Mouse (Mus musculus) spleen, adult 18-20 months (tissue): ENCODE results near the gene Cyp2w1.
A peak's percentile ranks its signal among the peaks of the same experiment; 100 is the strongest.

ENCODE experiments used
- DNase-seq, 2 experiments: peaks; one replicate each; pipeline ENCODE4 v3.0.0; 2022; ENCODE audit warnings: mixed read lengths in 2 of 2

Cyp2w1 gene

DNA sequence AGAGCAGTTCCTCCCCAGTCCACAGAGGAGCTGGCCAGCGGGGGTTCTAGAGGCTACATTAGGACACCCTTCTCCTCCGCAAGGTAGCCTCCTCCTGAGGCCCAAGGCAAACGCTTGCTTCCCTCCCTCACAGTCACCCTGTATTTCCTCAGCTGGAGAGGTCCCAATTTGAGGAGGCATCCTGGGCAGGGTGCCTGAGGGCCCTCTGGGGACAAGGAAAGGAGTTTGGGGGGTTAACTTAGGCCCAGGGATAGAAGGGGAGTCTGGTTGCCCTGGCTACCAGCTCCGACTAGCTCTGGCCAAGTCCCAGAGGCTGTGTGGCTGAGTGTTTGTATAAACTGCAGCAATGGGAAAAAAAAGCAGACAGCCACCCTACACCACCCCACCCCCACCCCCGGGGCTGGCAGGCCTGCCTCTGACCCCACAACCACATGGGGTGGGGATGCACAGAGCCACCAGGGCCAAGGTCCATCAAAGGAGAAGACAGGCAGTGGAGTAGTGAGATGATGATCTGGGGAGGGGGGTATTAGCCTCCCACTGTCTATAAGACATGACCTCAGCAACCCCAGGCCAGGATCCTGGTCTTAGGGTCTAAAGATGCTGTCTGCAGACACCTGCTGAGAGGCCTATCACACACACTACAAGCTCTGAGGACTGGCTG, 12.6 kb downstream of the Cyp2w1 start:
- no peak for DNase-seq

DNA sequence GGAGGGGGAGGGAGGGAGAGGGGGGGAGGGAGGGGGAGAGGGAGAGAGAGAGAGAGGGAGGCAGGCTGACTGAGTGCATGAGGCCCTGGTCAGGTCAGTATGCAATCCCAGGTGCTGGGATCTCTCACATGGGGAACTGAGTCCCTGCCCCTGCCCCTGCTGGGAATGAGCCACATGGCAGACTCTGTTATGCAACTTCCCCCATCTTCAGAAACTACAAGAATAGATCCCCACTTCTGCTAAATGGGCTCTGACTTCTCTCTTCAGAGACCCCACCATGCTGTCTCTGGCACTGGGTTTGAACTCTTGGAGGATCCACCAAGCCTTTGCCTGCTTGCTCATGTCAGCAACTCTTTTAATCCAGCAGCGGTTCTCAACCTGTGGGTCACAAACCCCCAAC, 13.4 kb downstream of the Cyp2w1 start:
- DNase-seq, result no peak

DNA sequence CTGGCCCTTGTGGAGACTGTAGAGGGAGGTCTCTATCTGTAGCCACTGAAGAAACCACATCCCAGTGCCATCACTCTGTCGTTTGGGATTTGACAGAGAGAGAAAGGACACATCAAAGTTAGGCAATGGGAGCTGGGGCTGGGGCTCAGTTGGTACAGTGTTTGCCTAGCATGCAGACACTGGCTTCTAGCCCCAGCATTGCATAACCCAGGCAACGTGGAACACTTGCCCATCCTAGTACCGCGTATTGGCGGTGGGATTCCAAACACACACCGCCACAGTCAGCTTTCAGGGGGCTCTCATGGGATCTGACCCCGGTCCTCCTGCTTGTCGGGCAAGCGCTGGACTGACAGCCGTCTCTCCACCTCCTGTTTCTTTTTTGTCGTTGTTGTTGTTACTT, 14.1 kb downstream of the Cyp2w1 start:
- DNase-seq, result no peak

DNA sequence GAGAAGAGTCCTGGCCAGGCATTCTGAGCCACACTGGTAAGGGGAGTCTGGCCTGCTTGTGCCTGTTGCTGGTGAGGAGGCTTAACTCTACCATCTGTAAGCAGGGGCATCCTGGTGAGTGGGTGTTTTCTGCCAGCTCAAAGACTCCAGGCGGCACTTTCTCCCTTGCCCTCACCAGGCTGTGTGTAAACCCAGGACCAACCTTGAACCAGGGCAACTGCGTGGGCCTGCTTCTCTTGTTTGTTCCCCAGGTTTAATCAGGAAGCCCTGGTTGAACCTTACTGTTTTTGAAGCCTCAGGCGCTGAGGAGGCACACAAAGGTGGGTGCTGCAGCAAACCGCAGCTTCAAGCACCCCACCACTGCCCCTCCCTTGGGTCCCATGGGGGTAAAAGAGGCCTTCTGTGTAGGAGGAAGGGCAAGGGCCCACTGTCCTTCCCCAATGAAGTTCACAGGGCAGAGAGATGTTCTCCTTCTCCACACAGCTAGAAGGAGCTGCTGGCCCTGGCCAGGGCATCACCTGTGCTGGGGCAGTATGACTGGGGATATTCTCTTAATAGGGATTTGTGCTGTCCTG, 15.6 kb downstream of the Cyp2w1 start:
- peak; percentile 70 to 75 for DNase-seq

DNA sequence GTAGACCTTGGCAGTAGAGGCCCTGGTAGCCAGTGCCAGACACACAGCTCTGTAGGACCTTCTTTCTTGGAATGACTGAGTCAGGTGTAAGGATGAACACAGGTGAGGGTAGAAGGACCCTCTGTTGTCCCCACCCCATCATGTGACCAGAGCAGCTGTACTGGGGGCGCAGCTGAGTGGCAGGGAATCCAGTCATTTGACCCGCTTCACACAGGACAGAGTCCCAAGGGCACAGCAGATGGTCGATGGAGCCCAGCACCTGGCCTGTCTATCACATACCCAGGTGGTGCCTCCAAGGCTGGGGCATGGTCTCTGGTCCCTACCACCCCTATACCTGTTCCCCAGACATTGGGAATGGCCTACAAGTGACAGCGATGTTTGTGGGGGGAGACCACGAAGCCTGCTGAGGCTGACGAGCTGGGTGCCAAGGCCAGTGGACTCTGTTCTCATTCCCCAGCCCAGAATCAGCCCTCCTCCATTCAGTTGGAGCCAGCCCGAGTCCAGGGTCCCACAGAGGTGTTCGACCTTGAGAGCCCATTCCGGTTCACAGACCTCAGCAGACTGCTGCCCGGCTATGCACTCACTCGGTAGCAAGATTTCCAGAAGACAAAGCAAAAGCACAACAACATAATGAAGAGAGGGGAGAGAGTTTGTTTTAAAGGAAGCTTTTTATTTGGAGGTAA, 16.4 kb downstream of the Cyp2w1 start:
- DNase-seq, result no peak

DNA sequence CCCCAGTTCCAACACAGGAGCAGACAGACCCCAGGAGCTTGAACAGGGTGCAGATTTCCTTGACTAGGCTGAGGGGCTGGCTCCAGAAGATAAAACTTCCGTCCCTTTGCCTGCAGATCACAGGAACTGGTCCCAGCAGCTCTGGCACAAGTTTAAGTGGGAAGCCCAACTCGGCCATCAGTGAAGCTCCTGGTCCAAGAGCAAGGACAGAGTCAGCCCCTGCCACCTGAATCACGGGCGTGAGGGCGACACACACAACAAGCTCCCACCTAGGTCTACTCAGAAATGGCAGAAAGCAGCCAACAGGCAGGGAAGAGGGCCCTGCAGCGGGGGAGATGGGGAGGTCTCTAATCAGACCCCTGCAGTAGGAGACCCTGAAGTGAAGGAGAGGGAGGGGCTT, 17.9 kb downstream of the Cyp2w1 start:
- no peak for DNase-seq

DNA sequence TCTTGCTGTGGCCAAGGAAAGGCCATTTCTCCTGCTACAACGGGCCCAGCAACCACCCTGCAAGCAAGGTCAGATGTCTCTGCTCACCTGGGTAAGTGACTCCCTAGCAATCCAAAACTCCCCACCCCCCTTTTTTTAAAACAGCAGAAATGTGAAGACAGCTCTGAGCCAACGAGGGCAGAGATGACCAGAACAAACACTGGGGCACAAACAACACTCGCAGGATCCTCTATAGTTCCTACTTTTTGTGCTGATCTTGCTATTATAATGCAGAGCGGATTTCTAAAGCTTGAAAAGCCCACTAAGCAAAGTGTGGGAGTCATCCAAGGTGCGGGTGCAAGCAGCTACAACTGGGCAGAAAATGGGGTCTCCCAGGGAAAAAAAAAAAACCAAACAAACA, 18.7 kb downstream of the Cyp2w1 start:
- DNase-seq, result no peak

DNA sequence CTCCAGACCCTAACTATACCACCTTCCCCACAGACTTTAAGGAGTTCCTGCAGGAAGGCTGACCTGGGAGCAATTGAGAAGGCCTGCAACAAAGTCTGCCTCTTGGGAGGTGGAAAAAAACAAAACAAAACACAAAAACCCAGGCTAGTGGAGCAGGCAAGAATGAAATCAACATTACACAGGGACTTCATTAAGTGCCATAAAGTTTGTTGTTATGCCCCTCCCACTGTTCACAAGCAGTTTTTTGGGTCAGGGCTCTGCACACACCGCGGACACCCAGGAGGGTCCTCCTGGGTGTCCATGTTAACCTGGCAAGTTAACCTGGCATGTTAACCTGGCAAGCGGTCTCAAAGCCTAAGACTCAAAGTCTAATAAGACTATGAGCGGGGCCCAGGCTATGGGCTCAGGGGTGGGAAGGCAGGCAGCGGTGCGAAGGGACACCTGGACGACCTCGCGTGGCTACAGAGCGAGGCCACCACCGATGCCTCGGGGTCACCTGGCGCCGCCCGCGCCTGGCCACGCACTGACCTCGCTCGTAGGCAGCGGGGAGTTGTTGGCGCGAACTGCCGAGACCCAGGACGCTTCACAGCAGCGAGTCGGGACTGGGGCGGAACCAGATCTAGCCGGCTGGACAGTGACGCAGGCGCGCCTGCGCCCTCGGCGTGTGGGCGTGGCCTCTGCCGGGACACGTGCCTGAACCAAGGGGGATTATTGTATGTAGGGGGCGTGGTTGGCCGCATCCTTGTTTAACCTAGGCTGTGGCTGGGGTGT, 19.4 kb downstream of the Cyp2w1 start:
- peak; percentile 86 to 94 for DNase-seq

DNA sequence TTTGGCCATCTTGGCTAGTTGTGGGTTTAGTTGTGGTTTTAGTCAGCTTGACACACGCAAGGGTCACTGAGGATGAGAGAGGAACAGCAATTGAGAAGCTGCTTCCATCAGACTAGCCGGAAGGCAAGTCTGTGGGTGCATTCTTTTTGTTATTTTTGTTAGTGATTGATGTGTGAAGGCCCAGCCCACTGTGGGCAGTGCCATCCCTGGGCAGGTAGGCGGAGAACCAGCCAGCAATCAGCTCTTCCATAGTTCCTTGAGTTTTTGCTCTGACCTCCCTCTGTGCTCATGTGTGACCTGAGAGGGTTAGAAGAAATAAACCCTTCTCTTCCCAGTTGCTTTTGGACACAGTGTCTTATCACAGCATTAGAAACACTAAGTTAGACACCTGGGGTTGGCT, 20.7 kb downstream of the Cyp2w1 start:
- no peak for DNase-seq

DNA sequence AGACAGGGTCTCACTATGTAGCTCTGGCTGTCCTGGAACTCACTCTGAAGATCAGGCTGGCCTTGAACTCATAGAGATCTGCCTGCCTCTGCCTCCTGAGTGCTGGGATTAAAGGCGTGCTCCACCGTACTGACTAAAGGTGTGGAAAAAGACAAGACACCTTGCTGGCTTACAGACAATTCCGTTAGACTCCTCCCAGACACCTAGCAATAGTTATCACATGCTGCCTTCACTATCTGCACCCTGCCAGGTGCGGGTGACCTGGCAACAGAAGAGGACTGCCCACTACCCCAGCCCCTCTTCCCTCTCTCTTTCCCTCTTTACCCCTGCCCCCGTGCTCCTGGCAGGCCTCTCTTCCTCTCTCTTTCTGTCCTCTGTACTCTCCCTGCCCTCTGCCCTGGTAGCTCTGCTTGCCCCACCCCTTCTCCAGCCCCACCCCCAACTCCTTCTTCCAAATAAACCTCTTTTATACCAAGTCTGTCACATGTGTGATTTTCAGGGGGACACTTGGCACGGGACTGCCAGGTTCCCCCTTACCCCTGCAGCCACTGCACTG, 21.6 kb downstream of the Cyp2w1 start:
- no peak for DNase-seq

DNA sequence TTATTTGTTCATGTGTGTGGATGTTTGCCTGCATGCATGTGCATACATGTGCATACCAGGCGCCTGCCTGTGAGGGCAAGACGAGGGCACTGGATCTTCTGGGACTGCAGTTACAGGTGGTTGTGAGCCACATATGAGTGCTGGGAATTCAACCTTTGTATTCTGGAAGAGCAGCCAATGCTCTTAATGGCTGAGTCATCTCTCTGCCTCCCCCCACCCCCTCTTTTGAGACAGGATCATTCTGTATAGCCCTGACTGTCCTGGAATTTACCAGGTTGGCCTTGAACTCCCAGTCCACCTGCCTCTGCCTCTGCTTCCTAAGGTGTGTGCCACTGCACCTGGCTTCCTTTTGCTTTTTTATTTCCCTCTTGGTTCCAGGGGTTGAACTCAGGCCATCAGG, 22.4 kb downstream of the Cyp2w1 start:
- no peak for DNase-seq

DNA sequence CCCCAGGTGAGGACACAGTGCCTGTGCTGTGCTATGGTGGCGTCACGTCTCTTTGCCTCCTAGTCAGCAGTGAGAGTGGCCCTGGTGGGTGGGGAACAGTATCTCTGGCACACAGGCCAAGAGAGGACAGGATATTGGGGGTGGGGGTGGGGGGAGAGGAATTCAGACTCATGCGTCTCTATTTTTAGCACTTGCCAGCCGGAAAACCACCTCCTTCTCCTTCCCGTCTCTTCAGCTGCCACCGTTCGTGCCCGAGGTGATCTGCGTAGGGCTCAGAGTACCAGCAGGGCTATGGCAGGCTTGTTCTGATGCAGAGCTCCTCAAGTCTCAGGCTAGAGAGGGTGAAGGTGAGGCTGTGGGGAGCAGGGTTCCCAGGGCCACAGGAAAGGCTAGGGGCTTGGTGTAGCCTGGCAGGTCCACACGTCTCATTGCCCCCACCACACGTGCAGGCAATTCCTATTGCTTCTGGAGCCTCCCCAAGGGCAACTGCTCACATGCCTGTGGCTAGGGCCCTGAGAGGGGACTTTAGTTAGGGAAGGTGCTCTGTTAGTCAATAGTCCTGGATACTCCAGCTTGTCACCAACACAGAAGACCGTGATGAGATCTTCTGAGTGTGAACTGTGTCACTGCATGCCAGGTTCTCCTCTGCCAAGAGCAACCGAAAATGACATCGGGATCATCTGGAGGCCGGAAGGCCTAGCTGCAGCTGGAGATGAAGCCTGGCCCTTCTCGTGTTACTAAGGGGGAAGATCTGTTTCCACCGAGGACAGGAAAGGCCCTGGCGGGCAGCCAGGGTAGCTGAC, 25.3 kb downstream of the Cyp2w1 start, which contains the start of gene Gpr146:
Gene Gpr146 (plus strand): TSS at position 230 of the 803 bp plus-strand sequence.
- DNase-seq, result peak; percentile 50 to 61

DNA sequence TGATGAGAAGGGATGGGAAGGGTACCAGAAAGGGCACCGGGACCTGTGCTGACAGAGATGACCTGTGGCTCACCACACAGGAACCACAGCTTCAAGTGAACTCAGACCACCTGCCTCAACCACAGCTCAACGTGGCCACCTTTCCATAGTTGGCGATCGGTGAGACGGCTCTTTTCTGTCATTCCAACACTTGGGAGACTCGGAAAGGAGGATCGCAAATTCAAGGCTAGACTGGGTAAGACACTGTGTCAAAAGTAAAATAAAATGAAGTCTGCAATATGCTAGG, 25.8 kb downstream of the Cyp2w1 start:
- no peak for DNase-seq

DNA sequence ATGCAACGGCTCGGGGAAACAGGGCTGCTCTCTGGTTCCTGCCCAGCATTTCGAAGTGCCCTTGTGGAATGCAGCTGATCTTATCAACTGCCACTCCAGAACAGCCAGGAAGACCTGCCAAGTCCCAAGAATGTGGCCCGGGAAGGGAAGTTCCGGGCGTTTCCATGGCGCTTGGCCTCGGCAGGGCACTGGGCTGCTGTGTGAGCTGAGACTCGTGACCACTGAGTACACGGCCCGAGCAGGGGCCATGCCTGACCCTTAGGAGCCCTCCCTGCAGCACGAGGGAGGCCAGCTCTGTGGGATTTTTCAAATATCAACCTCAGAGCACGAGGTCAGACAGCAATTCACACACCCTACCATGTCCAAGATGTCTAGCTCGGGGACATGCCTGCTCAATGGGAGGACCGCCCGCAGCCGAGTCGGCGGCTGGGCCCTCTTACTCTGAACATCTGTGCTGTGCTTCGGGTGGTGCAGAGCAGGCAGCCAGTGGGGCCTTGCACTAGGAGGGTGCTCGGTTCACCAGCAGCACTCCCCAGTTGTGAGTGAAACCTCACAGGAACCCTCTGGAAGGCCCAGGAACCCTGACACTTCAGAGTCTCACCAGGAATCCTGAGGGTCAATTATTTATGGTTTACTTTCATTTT, 26.7 kb downstream of the Cyp2w1 start:
- peak in 1 of 2 experiments; percentile 33 for DNase-seq

DNA sequence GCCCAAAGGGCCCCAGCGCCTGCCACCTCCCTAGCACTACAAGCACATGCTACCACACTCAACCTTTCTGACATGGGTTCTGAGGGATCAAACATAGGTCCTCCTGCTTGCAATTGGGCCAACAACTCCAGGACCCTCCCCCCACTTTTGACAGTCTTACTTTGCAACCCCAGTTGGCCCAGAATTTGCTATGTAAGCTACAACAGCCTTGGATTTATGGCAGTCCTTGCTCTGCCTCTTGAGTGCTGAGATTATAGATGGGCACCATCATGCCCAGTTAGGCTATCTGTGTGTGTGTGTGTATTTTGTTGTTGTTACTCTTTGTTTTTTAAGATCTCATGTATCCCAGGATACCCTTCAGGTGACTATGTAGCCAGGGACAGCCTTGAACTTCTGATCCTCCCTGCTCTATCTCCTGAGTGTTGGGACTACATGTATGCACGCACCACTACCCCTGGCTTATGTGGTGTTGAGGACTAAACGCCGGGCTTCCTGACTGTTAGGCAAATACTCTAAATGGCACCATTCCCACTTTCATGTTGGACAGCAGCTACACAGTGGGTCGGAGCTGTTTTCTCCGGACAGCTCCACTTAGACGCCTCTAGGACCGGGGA, 27.5 kb downstream of the Cyp2w1 start:
- DNase-seq, result no peak

DNA sequence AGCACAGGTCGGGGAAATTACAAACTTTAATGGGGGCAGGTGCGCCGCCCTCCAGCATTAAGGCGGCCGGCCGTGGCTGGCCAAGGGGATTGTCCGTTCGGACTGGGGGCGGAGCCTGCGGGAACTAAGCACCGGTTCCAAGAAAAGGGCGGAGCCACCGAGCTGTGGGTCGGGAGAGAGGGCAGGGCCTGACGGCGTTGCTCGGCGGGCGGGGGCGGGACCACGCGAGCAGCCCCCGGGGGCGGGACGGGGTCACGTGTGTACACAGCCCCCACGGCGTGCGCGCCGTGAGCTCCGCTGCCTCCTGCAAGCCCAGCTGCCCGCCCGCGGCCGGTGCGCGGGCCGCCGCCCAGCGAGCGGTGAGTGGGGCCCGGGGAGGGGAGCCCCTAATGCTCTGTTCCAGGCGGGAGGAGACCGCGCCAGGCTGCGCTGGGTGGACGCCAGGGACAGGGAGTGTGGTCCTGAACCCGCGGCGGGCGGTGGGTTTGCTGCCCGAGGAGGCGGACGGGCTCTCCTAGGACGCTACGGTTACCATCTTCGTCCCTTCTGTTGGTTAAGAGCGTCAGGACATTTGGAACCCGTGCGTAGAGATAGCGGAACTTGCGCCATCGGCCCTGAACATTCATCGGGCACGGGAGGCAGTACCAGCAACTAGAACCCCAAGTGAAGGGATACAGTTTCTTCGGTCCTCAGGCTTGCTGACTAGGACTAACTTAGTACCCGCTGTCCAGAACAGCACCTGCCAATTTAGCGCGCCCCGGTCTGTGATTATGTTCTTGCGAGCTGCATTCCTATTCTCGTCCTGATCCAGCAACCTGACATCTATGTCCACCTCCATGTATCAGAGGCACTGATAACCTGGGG, 28.2 kb downstream of the Cyp2w1 start:
- DNase-seq, result peak; percentile 86 to 87

DNA sequence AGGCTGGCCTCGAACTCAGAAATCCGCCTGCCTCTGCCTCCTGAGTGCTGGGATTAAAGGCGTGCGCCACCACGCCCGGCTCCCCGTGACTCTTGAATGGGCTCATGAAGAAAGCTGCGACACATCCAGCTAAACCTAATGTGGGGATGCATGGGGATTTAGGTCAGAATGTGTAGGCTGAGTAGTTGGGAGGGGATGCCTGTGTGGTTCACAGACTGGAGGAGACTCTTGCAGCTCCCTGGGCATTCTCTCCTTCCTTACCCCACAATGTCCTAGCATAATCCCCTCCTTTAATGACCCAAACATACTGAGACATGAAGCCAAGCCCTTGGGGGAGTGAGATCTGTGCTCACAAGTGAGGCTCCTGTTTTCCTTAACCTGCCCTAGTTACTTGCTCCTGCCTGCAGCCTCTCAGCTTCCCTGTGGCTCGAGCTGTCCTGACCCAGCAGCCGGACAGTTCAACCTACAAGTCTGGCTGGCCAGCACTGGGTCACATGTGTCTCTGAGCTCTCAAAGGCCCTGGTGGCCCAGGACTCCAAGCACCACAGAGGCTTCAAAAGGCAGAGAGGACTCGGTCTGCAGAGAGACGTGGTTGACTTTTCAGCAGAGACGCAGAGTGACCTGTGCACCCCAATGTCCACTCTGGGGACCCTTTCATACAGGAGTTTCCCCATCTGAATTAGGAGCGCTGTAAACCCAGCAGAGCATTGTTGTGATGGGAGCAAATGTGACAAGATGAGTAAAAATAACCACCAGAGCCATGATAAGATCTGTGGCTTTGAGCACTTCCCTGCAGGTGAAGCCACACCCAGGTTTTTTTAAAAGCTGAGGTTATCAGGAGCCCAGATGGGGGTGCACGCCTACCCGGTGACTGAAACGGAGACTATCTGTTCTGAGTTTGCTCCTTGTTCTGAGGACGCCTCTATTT, 29.4 kb downstream of the Cyp2w1 start:
- peak; percentile 47 to 56 for DNase-seq

DNA sequence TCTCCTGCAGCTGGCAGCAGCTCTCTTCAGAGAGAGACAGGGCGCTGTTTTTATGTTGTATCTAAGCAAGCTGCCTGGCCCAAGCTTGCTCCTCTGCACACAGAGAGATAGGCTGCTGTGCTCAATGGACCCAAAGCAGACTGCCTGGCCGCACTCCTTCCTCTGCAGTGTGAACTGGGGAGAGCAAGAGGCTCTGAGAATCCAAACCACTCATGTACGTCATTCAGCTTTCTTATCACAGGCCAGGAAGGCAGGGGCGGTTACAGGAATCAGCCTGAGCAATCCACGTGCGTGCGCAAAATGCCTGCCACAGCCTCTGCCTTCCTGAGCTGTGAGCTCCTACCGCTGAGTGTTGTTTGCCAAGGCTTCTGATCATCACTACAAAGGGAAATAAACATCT, 30.3 kb downstream of the Cyp2w1 start:
- peak in 1 of 2 experiments; percentile 35 for DNase-seq

DNA sequence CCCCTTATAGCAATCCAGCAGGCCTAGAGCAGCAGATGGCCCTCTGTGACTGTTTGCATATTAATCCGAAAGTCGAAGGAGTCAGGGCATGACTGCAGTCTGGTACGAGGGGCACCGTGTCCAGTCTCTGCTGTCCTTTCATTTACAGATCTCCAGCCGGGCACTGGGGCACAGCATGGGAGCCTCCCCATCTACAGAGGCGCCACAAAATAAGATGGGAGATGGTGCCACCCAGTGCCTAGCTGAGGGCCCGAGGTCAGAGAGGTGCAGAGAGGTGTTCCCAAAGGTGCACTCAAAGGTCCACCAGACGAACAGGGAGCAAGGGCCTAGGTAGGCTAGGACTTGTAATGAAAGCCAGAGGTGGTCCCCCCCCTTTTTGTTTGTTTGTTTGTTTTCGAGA, 30.8 kb downstream of the Cyp2w1 start:
- no peak for DNase-seq
